Mouse (Mus musculus) liver, embryonic 11.5 days (tissue): Measurements from ENCODE around the gene Slc6a16. TPM values are rescaled to one million over a fixed set of nuclear protein-coding genes. Genes with fewer than 3 reads are reported as not detected.
A peak's percentile ranks its signal among the peaks of the same experiment; 100 is the strongest.

ENCODE experiments used
- ATAC-seq: fragments of 200-750 bp; cut with Nextera tagmentation; replicated peaks from 2 replicates; pipeline ENCODE4 v1.8.0; 2017; ENCODE audit warnings: moderate number of reproducible peaks, mild to moderate bottlenecking, moderate TSS enrichment, moderate library complexity; ENCODE audit not compliant: low FRiP score
- DNase-seq: peaks from one replicate; pipeline ENCODE4 v3.0.0-alpha.2; 2017; ENCODE audit warnings: low spot score
- H3K27ac ChIP-seq: fragments of 300-500 bp; sonication (generic); 2 replicates; pipeline ENCODE4 v1.5.1; 2014; ENCODE audit warnings: mild to moderate bottlenecking, low read depth, low read length, control low read depth
- H3K27me3 ChIP-seq: fragments of 300-500 bp; sonication (generic); replicated peaks from 2 replicates; pipeline ENCODE4 v1.6.1; 2014; ENCODE audit warnings: low read length, mixed read lengths; ENCODE audit not compliant: control insufficient read depth, insufficient read depth
- H3K36me3 ChIP-seq: fragments of 300-500 bp; sonication (generic); 2 replicates; pipeline ENCODE4 v1.6.1; 2014; ENCODE audit warnings: mild to moderate bottlenecking, low read length, moderate library complexity, mixed read lengths; ENCODE audit not compliant: control insufficient read depth, insufficient read depth
- H3K4me1 ChIP-seq: fragments of 300-500 bp; sonication (generic); replicated peaks from 2 replicates; pipeline ENCODE4 v1.6.1; 2014; ENCODE audit warnings: low read length, mixed read lengths; ENCODE audit not compliant: control insufficient read depth, insufficient read depth
- H3K4me2 ChIP-seq: fragments of 300-500 bp; sonication (generic); 2 replicates; pipeline ENCODE4 v1.6.1; 2014; ENCODE audit warnings: mild to moderate bottlenecking, control low read depth, moderate library complexity
- H3K4me3 ChIP-seq: fragments of 300-500 bp; sonication (generic); 2 replicates; pipeline ENCODE4 v1.5.1; 2014; ENCODE audit warnings: low read depth, low read length, control low read depth
- H3K9ac ChIP-seq: fragments of 300-500 bp; sonication (generic); 2 replicates; pipeline ENCODE4 v1.6.1; 2014; ENCODE audit warnings: low read depth, low read length, control low read depth
- H3K9me3 ChIP-seq: fragments of 300-500 bp; sonication (generic); 2 replicates; pipeline ENCODE4 v1.6.1; 2016; ENCODE audit warnings: low read length, inconsistent platforms, mixed read lengths; ENCODE audit not compliant: control insufficient read depth
- WGBS: fragments of 180-500 bp; shearing (Covaris S2); extraction: QIAGEN DNeasy Blood & Tissue Kit; methylation state at CpG from one replicate; pipeline ENCODE4 v1.1.7; 2014; 5-methylcytosine and 5-hydroxymethylcytosine counted together
- polyA plus RNA-seq: library from polyadenylated mRNA; unstranded; fragments of >200 nt; fragmentation: Nextera tagmentation; extraction: Ambion mirVana; gene quantifications from 2 replicates; pipeline ENCODE4 v1.2.1, GENCODE M21; 2014

Gene Slc6a16
- polyA plus RNA-seq, 1 experiment from 2014 or later, result 0.19 TPM

GRCm38 (mm10) chr7:45212356-45212755, 28.5 kb upstream of the Slc6a16 start:
- Histone ChIP-seq H3K27ac (no peak overlapping the region), H3K4me1 (peaks cover 14% of the 10 kb centered on the region), H3K9ac (no peak overlapping the region), H3K4me2 (peak overlapping the region; percentile 61; the same call in 1 of the 2 replicates), H3K9me3 (no peaks in the 10 kb centered on the region), H3K27me3 (peaks cover 30% of the 10 kb centered on the region), H3K4me3 (no peak overlapping the region; the same call in 1 of the 2 replicates), H3K36me3 (no peaks in the 10 kb centered on the region)
- DNase-seq (no peak), ATAC-seq (no peak)
- WGBS, result 62% methylated on average over 7 of the region's 7 CpGs

GRCm38 (mm10) chr7:45213708-45214107, 27.2 kb upstream of the Slc6a16 start:
- H3K9ac ChIP-seq, result no peak overlapping the region
- H3K4me2 ChIP-seq, result no peak overlapping the region
- peaks cover 30% of the 10 kb centered on the region for H3K27me3 ChIP-seq
- no peak overlapping the region for H3K27ac ChIP-seq
- ATAC-seq, result 0 out of 2 replicates have a peak, but pooled peaks have one; percentile 16
- H3K4me3 ChIP-seq, result no peak overlapping the region
- 66% methylated on average over 5 of the region's 5 CpGs for WGBS
- peaks cover 14% of the 10 kb centered on the region for H3K4me1 ChIP-seq
- no peaks in the 10 kb centered on the region for H3K9me3 ChIP-seq
- no peak for DNase-seq
- H3K36me3 ChIP-seq, result no peaks in the 10 kb centered on the region

- Histone ChIP-seq H3K9ac (peak within 1 kb of the TSS; percentile 79), H3K4me2 (peak within 1 kb of the TSS; percentile 68), H3K27me3 (peaks cover 23% of the 10 kb centered on the region), H3K4me1 (peaks cover 14% of the 10 kb centered on the region), H3K27ac (peak within 1 kb of the TSS; percentile 80), H3K9me3 (no peaks in the 10 kb centered on the region), H3K36me3 (peaks cover 8% of the 10 kb centered on the region; the same call in 1 of the 2 replicates), H3K4me3 (peak within 1 kb of the TSS; percentile 62)
- ATAC-seq, result peak; percentile 13; the same call in 1 of the 2 replicates
- peak; percentile 67 for DNase-seq
- 2% methylated on average over 52 of the region's 55 CpGs for WGBS
Measured at GRCm38 (mm10) chr7:45215673-45216441, 25.0 kb upstream of the Slc6a16 start, which contains the start of gene Tead2. TSS of gene Tead2 (plus strand) at chr7:45215753.

GRCm38 (mm10) chr7:45216442-45217183, 24.3 kb upstream of the Slc6a16 start:
- peak overlapping the region; percentile 62 for H3K4me3 ChIP-seq
- DNase-seq (peak; percentile 82), ATAC-seq (peak; percentile 56)
- peak overlapping the region; percentile 79 for H3K9ac ChIP-seq
- no peaks in the 10 kb centered on the region for H3K9me3 ChIP-seq
- peaks cover 18% of the 10 kb centered on the region for H3K27me3 ChIP-seq
- H3K4me1 ChIP-seq, result peaks cover 10% of the 10 kb centered on the region
- peak overlapping the region; percentile 80 for H3K27ac ChIP-seq
- peaks cover 8% of the 10 kb centered on the region; the same call in 1 of the 2 replicates for H3K36me3 ChIP-seq
- WGBS, result 4% methylated on average over 13 of the region's 13 CpGs
- H3K4me2 ChIP-seq, result peak overlapping the region; percentile 68

GRCm38 (mm10) chr7:45221680-45222079, 19.2 kb upstream of the Slc6a16 start:
- DNase-seq (no peak), ATAC-seq (no peak)
- H3K27me3 ChIP-seq, result no peaks in the 10 kb centered on the region
- no peak overlapping the region for H3K27ac ChIP-seq
- no peaks in the 10 kb centered on the region for H3K4me1 ChIP-seq
- no peaks in the 10 kb centered on the region for H3K9me3 ChIP-seq
- H3K4me2 ChIP-seq, result no peak overlapping the region
- no peak overlapping the region for H3K4me3 ChIP-seq
- H3K9ac ChIP-seq, result no peak overlapping the region
- WGBS, result 72% methylated on average over 2 of the region's 2 CpGs
- H3K36me3 ChIP-seq, result peaks cover 24% of the 10 kb centered on the region

GRCm38 (mm10) chr7:45224826-45225225, 16.1 kb upstream of the Slc6a16 start:
- Histone ChIP-seq H3K36me3 (peaks cover 38% of the 10 kb centered on the region), H3K27me3 (no peaks in the 10 kb centered on the region), H3K4me2 (no peak overlapping the region), H3K4me1 (no peaks in the 10 kb centered on the region), H3K9me3 (no peaks in the 10 kb centered on the region), H3K4me3 (no peak overlapping the region), H3K27ac (no peak overlapping the region), H3K9ac (no peak overlapping the region)
- DNase-seq (no peak), ATAC-seq (no peak)
- 92% methylated on average over 7 of the region's 7 CpGs for WGBS

GRCm38 (mm10) chr7:45226421-45226820, 14.5 kb upstream of the Slc6a16 start:
- WGBS, result 91% methylated on average over 5 of the region's 5 CpGs
- no peak overlapping the region for H3K4me2 ChIP-seq
- no peaks in the 10 kb centered on the region for H3K9me3 ChIP-seq
- no peaks in the 10 kb centered on the region for H3K4me1 ChIP-seq
- ATAC-seq (no peak), DNase-seq (no peak)
- H3K9ac ChIP-seq, result no peak overlapping the region
- H3K4me3 ChIP-seq, result no peak overlapping the region
- peaks cover 37% of the 10 kb centered on the region for H3K36me3 ChIP-seq
- H3K27me3 ChIP-seq, result no peaks in the 10 kb centered on the region
- no peak overlapping the region for H3K27ac ChIP-seq

- WGBS, result 92% methylated on average over 18 of the region's 18 CpGs
- ATAC-seq, result no peak
- peaks cover 4% of the 10 kb centered on the region for H3K4me1 ChIP-seq
- no peaks in the 10 kb centered on the region for H3K9me3 ChIP-seq
- H3K27ac ChIP-seq, result no peak overlapping the region
- H3K4me3 ChIP-seq, result no peak overlapping the region
- no peak overlapping the region for H3K4me2 ChIP-seq
- H3K27me3 ChIP-seq, result no peaks in the 10 kb centered on the region
- peaks cover 42% of the 10 kb centered on the region for H3K36me3 ChIP-seq
- DNase-seq, result no peak
- H3K9ac ChIP-seq, result no peak overlapping the region
Measured at GRCm38 (mm10) chr7:45228548-45228947, 12.3 kb upstream of the Slc6a16 start.
